Mouse (Mus musculus) layer of hippocampus, postnatal 14 days (tissue): ENCODE measurements at regions not wholly inside any gene's neighbourhood (a gene's known extent, or its start where the extent isn't known, plus 50 kb on each side); places are given as distances from the start of the nearest gene placed in this dataset.
A peak's percentile ranks its signal among the peaks of the same experiment; 100 is the strongest.

Experiments used
- DNase-seq, 2 experiments: peaks; one replicate each; pipeline ENCODE4 v3.0.0; 2021 to 2022; ENCODE audit warnings: low spot score in 2 of 2, mixed read lengths in 1 of 2

DNA sequence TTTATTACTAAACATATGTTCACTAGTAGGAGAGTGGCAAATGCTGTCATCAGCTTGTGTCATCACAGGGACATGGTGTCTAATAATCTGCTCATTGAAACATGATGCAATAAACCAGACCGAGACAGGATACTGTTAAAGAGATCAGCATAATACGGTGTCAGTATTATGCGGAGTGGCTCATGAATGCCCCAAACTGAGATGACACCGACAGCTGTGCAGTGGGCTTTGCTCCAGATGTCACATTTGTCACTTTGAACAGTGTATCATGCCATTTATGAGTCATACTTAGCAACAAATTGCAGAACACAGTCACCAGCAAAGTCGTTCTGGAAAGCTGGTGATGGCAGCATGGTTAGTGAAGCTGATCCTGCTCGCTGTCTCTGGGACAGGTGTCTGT, 527.2 kb downstream of the Triml1 start:
- peak; percentile 51 to 54 for DNase-seq

- DNase-seq, result no peak
Measured at GRCm38 (mm10) chr8:42596639-42597038, 544.6 kb downstream of the Triml1 start.
